Mouse (Mus musculus) ES-Bruce4 (cell line): Measurements from ENCODE around the gene Tradd. TPM values are rescaled to one million over a fixed set of nuclear protein-coding genes. Genes with fewer than 3 reads are reported as not detected.
A peak's percentile ranks its signal among the peaks of the same experiment; 100 is the strongest.

ENCODE experiments used
- H3K27ac ChIP-seq: 2 replicates; pipeline ENCODE4 v1.5.1; 2012; ENCODE audit warnings: low read length, inconsistent platforms; ENCODE audit not compliant: insufficient read depth
- H3K27me3 ChIP-seq: 2 replicates; pipeline ENCODE4 v1.6.1; 2012; ENCODE audit warnings: mild to moderate bottlenecking, low read length, inconsistent platforms; ENCODE audit not compliant: control insufficient read depth, poor library complexity, insufficient read depth, severe bottlenecking
- H3K36me3 ChIP-seq: 2 replicates; pipeline ENCODE4 v1.6.1; 2012; ENCODE audit warnings: inconsistent platforms, mild to moderate bottlenecking, low read length, moderate library complexity; ENCODE audit not compliant: control insufficient read depth, poor library complexity, insufficient read depth, severe bottlenecking
- H3K4me1 ChIP-seq: one replicate; pipeline ENCODE4 v1.8.1; 2011; ENCODE audit warnings: low read length; ENCODE audit not compliant: control insufficient read depth, insufficient read depth
- H3K4me3 ChIP-seq: 2 replicates; pipeline ENCODE4 v1.5.1; 2011; ENCODE audit warnings: low read depth, mild to moderate bottlenecking, low read length
- H3K9ac ChIP-seq: 2 replicates; pipeline ENCODE4 v1.6.1; 2012; ENCODE audit warnings: low read depth, mild to moderate bottlenecking, inconsistent platforms; ENCODE audit not compliant: poor library complexity, severe bottlenecking
- H3K9me3 ChIP-seq: replicated peaks from 2 replicates; pipeline ENCODE4 v1.6.1; 2012; ENCODE audit warnings: mild to moderate bottlenecking, low read length, inconsistent platforms; ENCODE audit not compliant: control insufficient read depth, poor library complexity, insufficient read depth, severe bottlenecking
- CTCF ChIP-seq: IDR thresholded peaks from one replicate; pipeline ENCODE4 v1.8.1; 2011; ENCODE audit warnings: low read depth, low read length
- EP300 ChIP-seq: IDR thresholded peaks from 2 replicates; pipeline ENCODE4 v1.6.1; 2011; ENCODE audit warnings: low read depth, low read length; ENCODE audit not compliant: insufficient read depth
- POLR2A ChIP-seq: IDR thresholded peaks from one replicate; pipeline ENCODE4 v1.8.1; 2011; ENCODE audit warnings: low read length; ENCODE audit not compliant: insufficient read depth
- polyA plus RNA-seq: library from polyadenylated mRNA; stranded (reverse); fragments of >200 nt; gene quantifications from 2 replicates; pipeline ENCODE4 v1.2.4, GENCODE M21; 2011; ENCODE audit warnings: low read depth; ENCODE audit not compliant: missing spikeins, insufficient read depth, insufficient read length

Tradd gene
- polyA plus RNA-seq, 1 experiment: 4.7 TPM

GRCm38 (mm10) chr8:105290554-105291314 lies 26.3 kb upstream of the Tradd start:
- Histone ChIP-seq H3K9ac (no peak overlapping the region; the same call in 1 of the 2 replicates), H3K27me3 (no peaks in the 10 kb centered on the region), H3K27ac (no peak overlapping the region), H3K4me1 (peaks cover 4% of the 10 kb centered on the region), H3K36me3 (no peaks in the 10 kb centered on the region), H3K9me3 (no peaks in the 10 kb centered on the region), H3K4me3 (peak overlapping the region; percentile 83)
- TF ChIP-seq POLR2A (no peak), EP300 (peak; percentile 46; the same call in 1 of the 2 replicates), CTCF (peak; percentile 97)

- H3K36me3 ChIP-seq: no peaks in the 10 kb centered on the region
- H3K9ac ChIP-seq: peak within 1 kb of the TSS; percentile 55; the same call in 1 of the 2 replicates
Observed at GRCm38 (mm10) chr8:105289805-105290460, 25.5 kb upstream of the Tradd start, which contains the start of gene 4931428F04Rik. TSS of gene 4931428F04Rik (minus strand) at chr8:105289864.

GRCm38 (mm10) chr8:105288958-105289732 lies 24.7 kb upstream of the Tradd start:
- Histone ChIP-seq H3K9ac (peak overlapping the region; percentile 55; the same call in 1 of the 2 replicates), H3K27me3 (no peaks in the 10 kb centered on the region), H3K27ac (peak overlapping the region; percentile 51; the same call in 1 of the 2 replicates), H3K9me3 (no peaks in the 10 kb centered on the region), H3K4me1 (peaks cover 2% of the 10 kb centered on the region), H3K36me3 (no peaks in the 10 kb centered on the region), H3K4me3 (peak overlapping the region; percentile 83)
- TF ChIP-seq POLR2A (peak; percentile 58), EP300 (no peak), CTCF (no peak)

More at GRCm38 (mm10) chr8:105289805-105290460, 25.5 kb upstream of the Tradd start, which contains the start of gene 4931428F04Rik:
- TF ChIP-seq POLR2A: no peak
- peak; percentile 77 for TF ChIP-seq CTCF
- 0 out of 2 replicates have a peak, but pooled peaks have one; percentile 25 for TF ChIP-seq EP300
- Histone ChIP-seq H3K27ac (peak within 1 kb of the TSS; percentile 51; the same call in 1 of the 2 replicates), H3K4me1 (peaks cover 2% of the 10 kb centered on the region), H3K27me3 (no peaks in the 10 kb centered on the region), H3K4me3 (peak within 1 kb of the TSS; percentile 83), H3K9me3 (no peaks in the 10 kb centered on the region)

GRCm38 (mm10) chr8:105288231-105288630 lies 23.8 kb upstream of the Tradd start:
- Histone ChIP-seq H3K9me3 (no peaks in the 10 kb centered on the region), H3K4me1 (peaks cover 2% of the 10 kb centered on the region), H3K9ac (no peak overlapping the region), H3K27me3 (no peaks in the 10 kb centered on the region), H3K36me3 (no peaks in the 10 kb centered on the region), H3K27ac (no peak overlapping the region), H3K4me3 (no peak overlapping the region)
- TF ChIP-seq POLR2A: no peak
- no peak for TF ChIP-seq CTCF
- TF ChIP-seq EP300: no peak

DNA sequence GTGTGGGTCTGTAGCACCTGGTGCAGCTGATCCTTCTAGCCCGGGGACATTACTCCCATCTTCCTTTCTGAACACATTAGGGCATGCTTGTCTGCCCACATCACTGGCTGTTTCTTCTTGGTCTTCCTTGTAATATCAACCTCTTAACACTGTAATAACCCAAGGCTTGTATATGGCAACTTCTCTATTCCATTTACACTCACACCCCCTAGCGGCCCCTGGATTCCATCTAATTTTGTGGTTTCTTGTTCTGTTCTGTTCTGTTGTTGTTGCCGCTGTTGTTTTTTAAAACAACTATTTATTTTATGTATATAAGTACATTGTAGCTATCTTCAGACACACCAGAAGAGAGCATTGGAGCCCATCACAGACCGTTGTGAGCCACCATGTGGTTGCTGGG lies 22.5 kb upstream of the Tradd start:
- Histone ChIP-seq H3K9me3 (no peaks in the 10 kb centered on the region), H3K27ac (no peak overlapping the region), H3K36me3 (no peaks in the 10 kb centered on the region), H3K9ac (no peak overlapping the region), H3K27me3 (no peaks in the 10 kb centered on the region), H3K4me3 (no peak overlapping the region), H3K4me1 (peaks cover 2% of the 10 kb centered on the region)
- no peak for TF ChIP-seq CTCF
- TF ChIP-seq EP300: no peak
- no peak for TF ChIP-seq POLR2A
